Mouse (Mus musculus) thymus, adult 2 months (tissue): ENCODE results near the gene Cd7. TPM values are rescaled to one million over a fixed set of nuclear protein-coding genes. Genes with fewer than 3 reads are reported as not detected.
"Not testable (repeated sequence)": the region's sequence is repeated elsewhere in the genome, so short reads cannot be mapped to it uniquely, and the experiment has no call there.

Source experiments
- DNase-seq: peaks from one replicate; pipeline ENCODE4 v3.0.0; 2021
- H3K27ac ChIP-seq: fragments of 200-500 bp; 2 replicates; pipeline ENCODE4 v1.5.1; 2012; ENCODE audit warnings: low read length, control low read depth; ENCODE audit not compliant: control insufficient read depth, insufficient read depth
- H3K27me3 ChIP-seq: fragments of 200-500 bp; 2 replicates; pipeline ENCODE4 v1.6.1; 2012; ENCODE audit warnings: mild to moderate bottlenecking, low read length, moderate library complexity, mixed read lengths; ENCODE audit not compliant: control insufficient read depth, insufficient read depth
- H3K36me3 ChIP-seq: fragments of 200-500 bp; 2 replicates; pipeline ENCODE4 v1.6.1; 2012; ENCODE audit warnings: mild to moderate bottlenecking, low read length, moderate library complexity; ENCODE audit not compliant: control insufficient read depth, insufficient read depth
- H3K4me1 ChIP-seq: fragments of 200-500 bp; replicated peaks from 2 replicates; pipeline ENCODE4 v1.6.1; 2012; ENCODE audit warnings: low read length; ENCODE audit not compliant: control insufficient read depth, insufficient read depth
- H3K4me3 ChIP-seq: fragments of 200-500 bp; 2 replicates; pipeline ENCODE4 v1.5.1; 2012; ENCODE audit warnings: mild to moderate bottlenecking, low read length, control low read depth, moderate library complexity; ENCODE audit not compliant: control insufficient read depth, insufficient read depth
- CTCF ChIP-seq: fragments of 200-500 bp; IDR thresholded peaks from 2 replicates; pipeline ENCODE4 v1.5.1; 2012; ENCODE audit warnings: mild to moderate bottlenecking, control low read depth, low read length, moderate library complexity, borderline replicate concordance; ENCODE audit not compliant: control insufficient read depth, poor library complexity, insufficient read depth; ENCODE audit errors: extremely low read depth
- POLR2A ChIP-seq: fragments of 200-500 bp; IDR thresholded peaks from 2 replicates; pipeline ENCODE4 v1.6.1; 2012; ENCODE audit warnings: mild to moderate bottlenecking, low read length, control low read depth, moderate library complexity; ENCODE audit not compliant: control insufficient read depth, poor library complexity, insufficient read depth; ENCODE audit errors: extremely low read depth
- WGBS: fragments of 180-500 bp; shearing (Covaris S2); methylation state at CpG from one replicate; pipeline ENCODE4 v1.1.7; 2018; 5-methylcytosine and 5-hydroxymethylcytosine counted together
- polyA plus RNA-seq: library from polyadenylated mRNA; depleted of rRNA; stranded (reverse); fragments of >200 nt; gene quantifications from 2 replicates; pipeline ENCODE4 v1.2.3, GENCODE M21; 2012

Gene Cd7
- polyA plus RNA-seq, 1 experiment = 55.2 TPM

DNA sequence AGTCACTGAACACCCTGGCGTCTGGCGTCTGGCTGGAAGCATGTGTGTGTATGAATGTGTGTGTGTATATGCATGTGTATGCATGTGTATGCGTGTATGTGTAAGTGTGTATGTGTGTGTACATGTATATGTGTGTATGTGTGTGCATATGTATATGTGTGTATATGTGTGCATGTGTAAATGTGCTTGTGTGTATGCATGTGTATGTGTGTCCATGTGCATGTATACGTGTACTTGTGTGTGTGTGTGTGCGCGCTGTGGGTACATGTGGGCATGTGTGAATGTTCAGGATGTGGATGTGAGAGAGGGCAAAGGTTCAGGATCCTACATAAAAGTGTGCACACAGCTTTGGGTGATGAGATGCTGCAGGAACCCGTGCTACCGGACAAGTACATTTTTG lies 41.1 kb upstream of the Cd7 start:
- Histone ChIP-seq H3K27me3 (no peaks in the 10 kb centered on the region), H3K36me3 (no peaks in the 10 kb centered on the region), H3K4me3 (no peak overlapping the region), H3K4me1 (peaks cover 11% of the 10 kb centered on the region), H3K27ac (no peak overlapping the region)
- TF ChIP-seq CTCF (no peak), POLR2A (no peak)
- DNase-seq = no peak
- WGBS = 98% methylated on average over 8 of the region's 8 CpGs

DNA sequence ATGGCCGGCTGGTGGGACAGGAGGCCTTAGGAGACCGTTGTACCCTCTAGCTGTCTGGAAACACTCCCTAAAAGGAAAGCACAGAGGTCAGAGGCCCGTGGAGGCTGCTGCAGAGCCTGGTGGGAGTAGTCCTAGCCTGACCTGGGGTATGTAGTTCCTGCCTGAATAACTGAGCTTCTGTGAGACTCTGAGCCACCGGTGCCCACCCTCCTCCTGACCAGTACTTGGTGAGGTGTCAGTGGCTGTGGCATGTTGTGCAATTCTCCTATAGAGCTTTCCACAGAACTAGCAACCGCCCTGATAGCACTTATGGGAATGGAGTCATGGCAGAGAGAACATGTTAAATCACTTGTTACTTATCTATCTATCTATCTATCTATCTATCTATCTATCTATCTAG lies 36.4 kb upstream of the Cd7 start:
- DNase-seq = no peak
- Histone ChIP-seq H3K36me3 (no peaks in the 10 kb centered on the region), H3K27ac (no peak overlapping the region), H3K27me3 (no peaks in the 10 kb centered on the region), H3K4me1 (no peaks in the 10 kb centered on the region), H3K4me3 (no peak overlapping the region)
- 80% methylated on average over 5 of the region's 5 CpGs for WGBS
- TF ChIP-seq POLR2A (no peak), CTCF (no peak)

DNA sequence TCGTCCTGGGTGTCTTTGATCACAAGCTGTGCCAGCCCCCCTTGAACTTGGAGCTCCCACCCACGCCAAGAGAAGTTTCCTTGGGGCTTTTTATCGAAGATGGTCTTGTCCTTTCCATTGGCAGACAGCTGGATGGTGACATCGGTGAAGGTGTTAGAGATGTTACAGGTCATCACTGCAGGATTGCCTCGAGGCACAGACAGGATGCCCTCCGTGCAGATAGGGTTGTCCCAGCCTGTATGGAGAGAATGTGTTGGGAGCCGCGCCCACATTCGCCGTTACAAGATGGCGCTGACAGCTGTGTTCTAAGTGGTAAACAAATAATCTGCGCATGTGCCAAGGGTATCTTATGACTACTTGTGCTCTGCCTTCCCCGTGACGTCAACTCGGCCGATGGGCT lies 30.4 kb upstream of the Cd7 start:
- H3K4me3 ChIP-seq, H3K4me1 ChIP-seq, H3K27ac ChIP-seq, H3K27me3 ChIP-seq, DNase-seq, H3K36me3 ChIP-seq: not testable (repeated sequence)
- 95% methylated on average over 12 of the region's 16 CpGs for WGBS

DNA sequence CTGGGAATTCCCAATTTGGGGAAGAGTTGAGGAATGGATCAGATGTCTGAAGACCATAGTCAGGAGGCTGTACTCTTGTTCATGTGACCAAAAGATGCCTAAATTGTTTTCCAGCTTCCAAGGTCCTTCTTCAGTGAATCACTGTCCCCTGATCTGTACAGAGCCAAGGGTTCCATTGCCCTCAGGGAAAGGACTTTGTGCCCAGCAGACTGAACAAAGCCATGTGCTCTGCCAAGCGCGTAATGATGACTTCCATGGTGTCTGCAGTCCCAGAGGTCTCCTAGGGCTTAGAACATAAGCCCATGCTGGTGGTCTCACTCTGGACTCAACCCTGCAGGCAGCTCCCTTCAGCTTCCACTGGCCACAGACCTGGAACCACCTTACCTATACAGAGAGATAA lies 28.7 kb upstream of the Cd7 start:
- H3K4me3 ChIP-seq = no peak overlapping the region
- no peaks in the 10 kb centered on the region for H3K36me3 ChIP-seq
- WGBS = 98% methylated on average over 2 of the region's 2 CpGs
- TF ChIP-seq POLR2A = no peak
- TF ChIP-seq CTCF = no peak
- H3K4me1 ChIP-seq = no peaks in the 10 kb centered on the region
- no peak overlapping the region for H3K27ac ChIP-seq
- H3K27me3 ChIP-seq = no peaks in the 10 kb centered on the region
- DNase-seq = no peak

DNA sequence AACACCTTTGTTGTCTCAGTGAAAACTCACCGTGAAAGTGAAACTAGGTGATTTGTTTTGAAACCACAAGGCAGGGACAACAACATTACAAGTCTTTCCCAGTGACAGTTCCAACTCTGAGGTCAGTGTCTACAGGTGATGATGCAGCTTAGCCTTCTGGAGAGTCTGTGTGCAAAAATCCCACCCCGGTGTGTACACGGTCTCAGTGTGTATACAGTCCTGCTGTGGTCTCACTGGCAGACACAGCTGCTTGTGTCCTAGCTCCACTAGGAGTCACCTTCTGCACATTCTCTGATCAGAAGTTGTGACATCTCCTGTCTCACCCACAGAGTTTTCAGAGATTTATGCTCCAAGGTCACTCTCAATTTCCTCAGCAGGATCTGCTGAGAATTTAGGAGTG lies 25.0 kb upstream of the Cd7 start:
- Histone ChIP-seq H3K27me3 (no peaks in the 10 kb centered on the region), H3K36me3 (no peaks in the 10 kb centered on the region), H3K4me1 (no peaks in the 10 kb centered on the region), H3K4me3 (no peak overlapping the region), H3K27ac (no peak overlapping the region)
- 49% methylated on average over 3 of the region's 3 CpGs for WGBS
- no peak for DNase-seq
- no peak for TF ChIP-seq CTCF
- no peak for TF ChIP-seq POLR2A

DNA sequence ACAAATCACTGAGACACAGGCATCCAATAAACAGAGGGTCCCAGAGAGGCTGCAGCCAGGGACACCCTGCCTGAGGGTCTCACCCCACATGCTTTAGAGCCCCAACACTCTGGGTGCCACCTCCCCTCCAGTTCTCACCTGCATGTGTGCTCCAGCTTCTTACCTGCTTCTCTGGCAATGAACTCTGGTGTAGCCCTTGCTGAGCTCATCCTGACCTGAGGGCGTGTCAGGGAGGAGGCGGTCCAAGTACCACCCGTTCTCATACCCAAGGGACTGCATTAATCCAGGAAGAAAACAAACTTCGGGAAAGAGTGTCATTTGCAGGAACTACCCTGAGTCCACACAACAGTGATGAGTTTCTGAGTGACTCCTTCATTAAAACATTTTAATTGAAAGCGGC lies 24.2 kb upstream of the Cd7 start, which contains the start of gene Sectm1b:
Sectm1b (minus strand) TSS at position 191 of the 400 bp plus-strand sequence.
- H3K36me3 ChIP-seq = no peaks in the 10 kb centered on the region
- no peak within 1 kb of the TSS for H3K4me3 ChIP-seq
- H3K27me3 ChIP-seq = no peaks in the 10 kb centered on the region
- H3K4me1 ChIP-seq = no peaks in the 10 kb centered on the region
- WGBS = 80% methylated on average over 5 of the region's 5 CpGs
- TF ChIP-seq POLR2A = no peak
- TF ChIP-seq CTCF = no peak
- H3K27ac ChIP-seq = no peak within 1 kb of the TSS
- no peak for DNase-seq

DNA sequence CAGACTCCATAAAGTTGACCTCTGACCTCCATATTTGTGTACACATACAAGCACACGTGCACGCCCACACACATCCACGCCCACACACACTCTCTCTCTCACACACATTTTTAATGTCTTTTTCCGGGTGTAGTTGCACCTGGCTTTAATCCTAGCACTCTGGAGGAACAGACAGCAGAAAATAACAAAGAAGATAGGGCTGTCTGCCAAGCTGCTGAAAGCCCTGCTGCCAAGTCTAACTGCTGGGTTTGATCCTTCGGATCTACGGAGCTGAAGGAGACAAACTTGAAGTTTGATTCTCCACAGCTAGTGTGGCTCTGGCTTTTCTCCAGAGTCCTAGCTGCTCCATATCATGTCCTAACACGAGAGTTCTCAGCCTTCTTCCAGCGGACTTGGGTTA lies 22.4 kb upstream of the Cd7 start:
- no peaks in the 10 kb centered on the region for H3K27me3 ChIP-seq
- TF ChIP-seq POLR2A = no peak
- no peak for TF ChIP-seq CTCF
- H3K4me1 ChIP-seq = no peaks in the 10 kb centered on the region
- no peak overlapping the region for H3K27ac ChIP-seq
- no peak overlapping the region for H3K4me3 ChIP-seq
- 88% methylated on average over 8 of the region's 8 CpGs for WGBS
- no peaks in the 10 kb centered on the region for H3K36me3 ChIP-seq
- DNase-seq = no peak

DNA sequence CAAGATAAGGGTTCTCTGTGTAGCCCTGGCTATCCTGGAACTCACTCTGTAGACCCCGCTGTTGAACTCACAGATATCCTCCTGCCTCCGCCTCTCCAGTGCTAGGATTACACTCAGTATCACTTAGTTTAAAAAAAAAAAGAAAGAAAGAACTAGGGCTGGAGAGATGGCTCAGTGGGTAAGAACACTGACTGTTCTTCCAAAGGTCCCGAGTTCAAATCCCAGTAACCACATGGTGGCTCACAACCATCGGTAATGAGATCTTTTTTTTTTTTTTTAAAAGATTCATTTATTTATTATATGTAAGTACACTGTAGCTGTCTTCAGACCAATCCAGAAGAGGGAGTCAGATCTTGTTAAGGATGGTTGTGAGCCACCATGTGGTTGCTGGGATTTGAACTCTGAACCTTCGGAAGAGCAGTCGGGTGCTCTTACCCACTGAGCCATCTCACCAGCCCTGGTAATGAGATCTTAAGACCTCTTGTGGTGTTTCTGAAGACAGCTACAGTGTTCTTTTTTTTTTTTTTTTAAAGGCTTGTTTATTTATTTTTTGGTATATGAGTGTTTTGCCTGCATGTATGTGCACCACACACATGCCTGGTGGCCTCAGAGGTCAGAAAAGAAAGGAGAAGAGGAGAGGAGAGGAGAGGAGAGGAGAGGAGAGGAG lies 21.3 kb upstream of the Cd7 start:
- WGBS = 94% methylated on average over 6 of the region's 6 CpGs
- H3K27ac ChIP-seq, H3K27me3 ChIP-seq, DNase-seq, H3K36me3 ChIP-seq, H3K4me1 ChIP-seq, H3K4me3 ChIP-seq: not testable (repeated sequence)
